Mouse (Mus musculus): Measurements from ENCODE around the gene Nck2.

- TF ChIP-seq CTCF (IDR thresholded peaks at IDR 0.05; ENCODE audit: borderline replicate concordance, extremely low read depth, insufficient read depth, insufficient read length) (no peak), POLR2A (IDR thresholded peaks at IDR 0.05; ENCODE audit: borderline replicate concordance, extremely low read depth, insufficient read depth, insufficient read length, poor library complexity, severe bottlenecking) (no peak)
Observed at GRCm38 (mm10) chr1:43414971-43415370, 29.4 kb upstream of the Nck2 start.
